8 mouse cellular contexts compared by ENCODE assay signal in the genomic region with DNA sequence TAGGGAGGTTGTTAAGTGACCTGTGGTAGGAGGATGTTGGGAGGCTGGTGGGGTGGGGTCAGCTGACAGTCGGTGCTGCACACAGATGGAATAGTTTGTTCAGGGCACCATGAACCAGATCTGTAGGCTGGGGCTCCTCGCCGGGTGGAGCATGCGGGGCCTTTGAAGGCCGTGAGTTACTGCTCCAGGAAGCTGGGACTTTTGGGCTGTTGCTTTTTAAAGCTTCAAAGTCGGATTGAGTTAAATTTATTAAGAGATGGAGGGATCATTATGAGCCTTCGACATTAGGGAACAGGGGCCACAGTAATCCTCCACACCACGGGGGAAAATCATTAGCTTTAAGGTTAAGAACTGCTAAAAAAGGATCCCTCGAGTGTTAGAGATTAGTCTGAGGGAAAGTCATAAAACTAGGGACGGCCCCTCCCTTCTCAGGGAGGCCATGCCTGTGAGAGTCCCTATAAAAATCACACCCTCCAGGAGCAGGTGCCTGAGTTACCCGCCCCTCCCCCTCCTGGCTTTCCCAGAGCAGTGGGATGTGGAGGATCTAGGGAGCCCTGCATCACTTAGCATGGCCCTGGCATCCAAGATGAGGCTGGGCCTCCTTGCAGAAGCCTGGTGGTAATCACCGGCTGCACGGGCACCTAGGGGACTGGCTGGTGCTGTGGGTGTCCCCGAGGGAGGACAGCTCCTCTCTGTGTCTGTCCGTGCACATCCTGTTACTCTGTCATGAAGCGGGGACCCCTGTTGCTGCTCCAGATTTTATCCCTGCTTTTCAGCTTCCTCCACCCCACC.
DNase-seq lines count a peak whose midpoint lies in the region; ATAC-seq and TF ChIP-seq lines count a peak whose summit lies in the region.

No protein-coding gene starts in this region.

- H3K9me3 ChIP-seq in neural tube, embryonic 15.5 days (replicated peaks), result no peaks in the 10 kb centered on the region
- H3K9me3 ChIP-seq in limb, embryonic 10.5 days (replicated peaks), result no peaks in the 10 kb centered on the region
- no peaks in the 10 kb centered on the region for H3K9me3 ChIP-seq in stomach, postnatal 0 days (ENCODE audit: control insufficient read depth, low read length)

- no peak overlapping the region for H3K4me3 ChIP-seq in neural tube, embryonic 15.5 days (replicated peaks)
- H3K4me3 ChIP-seq in limb, embryonic 10.5 days, result peak overlapping the region; percentile 4
- no peak overlapping the region for H3K4me3 ChIP-seq in stomach, postnatal 0 days (ENCODE audit: low read depth, low read length)

- 16% methylated on average over 16 of the region's 16 CpGs for WGBS in neural tube, embryonic 15.5 days
- WGBS in limb, embryonic 10.5 days, result 14% methylated on average over 16 of the region's 16 CpGs
- 48% methylated on average over 16 of the region's 16 CpGs for WGBS in stomach, postnatal 0 days

- no peak overlapping the region for H3K27ac ChIP-seq in neural tube, embryonic 15.5 days (replicated peaks)
- H3K27ac ChIP-seq in limb, embryonic 10.5 days, result peak overlapping the region; percentile 80
- H3K27ac ChIP-seq in stomach, postnatal 0 days (replicated peaks), result peak overlapping the region; percentile 67

- no peak overlapping the region for H3K9ac ChIP-seq in neural tube, embryonic 15.5 days (replicated peaks)
- H3K9ac ChIP-seq in stomach, postnatal 0 days (ENCODE audit: low read length), result 0 out of 2 replicates have a peak overlapping the region, but pooled peaks have one; percentile 27

- ATAC-seq in neural tube, embryonic 15.5 days (ENCODE audit: low FRiP score), result no peak
- 0 out of 2 replicates have a peak, but pooled peaks have one; percentile 28 for ATAC-seq in stomach, postnatal 0 days (ENCODE audit: low FRiP score, low TSS enrichment)

- no peaks in the 10 kb centered on the region for H3K27me3 ChIP-seq in neural tube, embryonic 15.5 days (replicated peaks)
- no peaks in the 10 kb centered on the region; the same call in 1 of the 2 replicates for H3K27me3 ChIP-seq in limb, embryonic 10.5 days (ENCODE audit: low read depth, poor library complexity, severe bottlenecking)
- H3K27me3 ChIP-seq in stomach, postnatal 0 days (ENCODE audit: control insufficient read depth, insufficient read depth, low read length), result no peaks in the 10 kb centered on the region

- no peak for TF ChIP-seq CTCF in stomach, postnatal 0 days (IDR thresholded peaks at IDR 0.05; ENCODE audit: low read depth)

- no peaks in the 10 kb centered on the region for H3K36me3 ChIP-seq in neural tube, embryonic 15.5 days
- no peaks in the 10 kb centered on the region for H3K36me3 ChIP-seq in limb, embryonic 10.5 days
- no peaks in the 10 kb centered on the region for H3K36me3 ChIP-seq in stomach, postnatal 0 days (ENCODE audit: control insufficient read depth, insufficient read depth, low read length)

- H3K4me1 ChIP-seq in neural tube, embryonic 15.5 days, result peaks cover 28% of the 10 kb centered on the region
- peaks cover 88% of the 10 kb centered on the region for H3K4me1 ChIP-seq in limb, embryonic 10.5 days
- peaks cover 10% of the 10 kb centered on the region; the same call in 1 of the 2 replicates for H3K4me1 ChIP-seq in stomach, postnatal 0 days (replicated peaks; ENCODE audit: control insufficient read depth, insufficient read depth)

- no peak overlapping the region for H3K4me2 ChIP-seq in neural tube, embryonic 15.5 days
- no peak overlapping the region for H3K4me2 ChIP-seq in stomach, postnatal 0 days (replicated peaks; ENCODE audit: low read depth)

- peak; percentile 71 for DNase-seq in embryo, embryonic 9.5 days (ENCODE audit: extremely low spot score)
- DNase-seq in embryo, embryonic 10 days (ENCODE audit: low spot score), result no peak
- peak; percentile 47 for DNase-seq in neural tube, embryonic 10.5 days (ENCODE audit: extremely low spot score, low spot score)
- DNase-seq in limb, embryonic 10.5 days (ENCODE audit: low spot score), result peak; percentile 74
- no peak for DNase-seq in stomach, postnatal 0 days (ENCODE audit: low spot score)
- DNase-seq in right cerebral cortex, postnatal 25 days, result no peak
- DNase-seq in urinary bladder, postnatal 4 days (ENCODE audit: low spot score in 2 of 2), result no peak

- no peak for TF ChIP-seq EP300 in stomach, postnatal 0 days (optimal IDR thresholded peaks at IDR 0.05)

Comparison
In these comparisons a context has a peak if more than half of its experiments do, and no peak if none do; other contexts are left out.
1. DNase-seq: peak in embryo, embryonic 9.5 days (single experiment), neural tube, embryonic 10.5 days (single experiment) and limb, embryonic 10.5 days (single experiment); none in embryo, embryonic 10 days (single experiment), stomach, postnatal 0 days (single experiment), right cerebral cortex, postnatal 25 days (single experiment) and urinary bladder, postnatal 4 days (0 of 2).